Mouse (Mus musculus) kidney, adult 11 months (tissue): ENCODE measurements around the gene Notch3.
"Not testable (repeated sequence)": the region's sequence is repeated elsewhere in the genome, so short reads cannot be mapped to it uniquely, and the experiment has no call there.

Source experiments
- DNase-seq: peaks from one replicate; pipeline ENCODE4 v3.0.0; 2022

Gene Notch3

GRCm38 (mm10) chr17:32117287-32117871 lies 49.3 kb downstream of the Notch3 start:
- peak; percentile 70 for DNase-seq

- DNase-seq, result no peak
These were observed 49.9 kb downstream of the Notch3 start for GRCm38 (mm10) chr17:32116586-32117286.

- peak; percentile 63 for DNase-seq
These were observed 52.2 kb downstream of the Notch3 start for GRCm38 (mm10) chr17:32114486-32114885.

GRCm38 (mm10) chr17:32113523-32114421 lies 52.9 kb downstream of the Notch3 start:
- DNase-seq, result peak; percentile 96

GRCm38 (mm10) chr17:32113255-32113522 lies 53.5 kb downstream of the Notch3 start:
- DNase-seq, result no peak

GRCm38 (mm10) chr17:32112434-32113254 lies 54.0 kb downstream of the Notch3 start:
- no peak for DNase-seq

GRCm38 (mm10) chr17:32110980-32111780 lies 55.5 kb downstream of the Notch3 start:
- DNase-seq, result no peak

GRCm38 (mm10) chr17:32110424-32110823 lies 56.2 kb downstream of the Notch3 start:
- peak; percentile 67 for DNase-seq

GRCm38 (mm10) chr17:32109201-32109940 lies 57.3 kb downstream of the Notch3 start:
- no peak for DNase-seq

- not testable (repeated sequence) for DNase-seq
These were observed 58.2 kb downstream of the Notch3 start for GRCm38 (mm10) chr17:32108320-32109011.

GRCm38 (mm10) chr17:32107877-32108276 lies 58.8 kb downstream of the Notch3 start:
- no peak for DNase-seq

- DNase-seq, result no peak
These were observed 60.3 kb downstream of the Notch3 start for GRCm38 (mm10) chr17:32106358-32106757.

- no peak for DNase-seq
These were observed 63.6 kb downstream of the Notch3 start for GRCm38 (mm10) chr17:32103054-32103453.

GRCm38 (mm10) chr17:32099943-32100586 lies 66.6 kb downstream of the Notch3 start:
- DNase-seq, result peak; percentile 88

GRCm38 (mm10) chr17:32099574-32099942 lies 67.1 kb downstream of the Notch3 start:
- no peak for DNase-seq

- not testable (repeated sequence) for DNase-seq
These were observed 67.7 kb downstream of the Notch3 start for GRCm38 (mm10) chr17:32098905-32099304.

GRCm38 (mm10) chr17:32097676-32098075 lies 69.0 kb downstream of the Notch3 start:
- DNase-seq, result peak; percentile 90

GRCm38 (mm10) chr17:32092895-32093294 lies 73.8 kb downstream of the Notch3 start:
- no peak for DNase-seq

GRCm38 (mm10) chr17:32092241-32092619 lies 74.4 kb downstream of the Notch3 start:
- no peak for DNase-seq
